Mouse (Mus musculus): ENCODE data around the gene Lctl. TPM values are rescaled to one million over a fixed set of nuclear protein-coding genes. Genes with fewer than 3 reads are reported as not detected.
A peak's percentile ranks its signal among the peaks of the same experiment; 100 is the strongest.
"Not testable (repeated sequence)": the region's sequence is repeated elsewhere in the genome, so short reads cannot be mapped to it uniquely, and the experiment has no call there.

Lctl gene
- polyA plus RNA-seq, 1 experiment, result not detected

GRCm38 (mm10) chr9:64110502-64110901, 6.4 kb upstream of the Lctl start:
- TF ChIP-seq FLI1 (IDR thresholded peaks at IDR 0.05; ENCODE audit: low read length) (no peak), GATA1 (IDR thresholded peaks at IDR 0.05; ENCODE audit: borderline replicate concordance, low read length) (no peak)
- Histone ChIP-seq H3K27me3 (replicated peaks) (peaks cover 14% of the 10 kb centered on the region), H3K9me3 (no peaks in the 10 kb centered on the region), H3K4me1 (peaks cover 12% of the 10 kb centered on the region), H3K4me3 (replicated peaks) (no peak overlapping the region), H3K36me3 (replicated peaks; ENCODE audit: low read length) (no peaks in the 10 kb centered on the region)

- peaks cover 14% of the 10 kb centered on the region for H3K4me1 ChIP-seq
- no peak overlapping the region for H3K4me3 ChIP-seq (replicated peaks)
- no peaks in the 10 kb centered on the region for H3K9me3 ChIP-seq
- no peaks in the 10 kb centered on the region for H3K36me3 ChIP-seq (replicated peaks; ENCODE audit: low read length)
- no peak for TF ChIP-seq GATA1 (IDR thresholded peaks at IDR 0.05; ENCODE audit: borderline replicate concordance, low read length)
- TF ChIP-seq FLI1 (IDR thresholded peaks at IDR 0.05; ENCODE audit: low read length), result no peak
- peaks cover 34% of the 10 kb centered on the region for H3K27me3 ChIP-seq (replicated peaks)
Observed at GRCm38 (mm10) chr9:64114646-64115045, 2.3 kb upstream of the Lctl start.

GRCm38 (mm10) chr9:64115756-64116155, 1.2 kb upstream of the Lctl start:
- TF ChIP-seq GATA1 (IDR thresholded peaks at IDR 0.05; ENCODE audit: borderline replicate concordance, low read length), result no peak
- no peak for TF ChIP-seq FLI1 (IDR thresholded peaks at IDR 0.05; ENCODE audit: low read length)
- no peaks in the 10 kb centered on the region for H3K9me3 ChIP-seq
- no peaks in the 10 kb centered on the region for H3K36me3 ChIP-seq (replicated peaks; ENCODE audit: low read length)
- peaks cover 20% of the 10 kb centered on the region for H3K4me1 ChIP-seq
- H3K27me3 ChIP-seq (replicated peaks), result peaks cover 34% of the 10 kb centered on the region
- H3K4me3 ChIP-seq (replicated peaks), result peak overlapping the region; percentile 50

- Histone ChIP-seq H3K27me3 (replicated peaks) (peaks cover 30% of the 10 kb centered on the region), H3K36me3 (replicated peaks; ENCODE audit: low read length) (no peaks in the 10 kb centered on the region), H3K4me1 (peaks cover 20% of the 10 kb centered on the region), H3K4me3 (replicated peaks) (no peak overlapping the region), H3K9me3 (no peaks in the 10 kb centered on the region; the same call in 1 of the 2 replicates)
- TF ChIP-seq FLI1 (IDR thresholded peaks at IDR 0.05; ENCODE audit: low read length) (no peak), GATA1 (IDR thresholded peaks at IDR 0.05; ENCODE audit: borderline replicate concordance, low read length) (no peak)
Observed at GRCm38 (mm10) chr9:64119898-64120297, 3.0 kb downstream of the Lctl start.

- H3K9me3 ChIP-seq, result no peaks in the 10 kb centered on the region; the same call in 1 of the 2 replicates
- H3K27me3 ChIP-seq (replicated peaks), result peaks cover 30% of the 10 kb centered on the region
- no peaks in the 10 kb centered on the region for H3K36me3 ChIP-seq (replicated peaks; ENCODE audit: low read length)
- TF ChIP-seq FLI1 (IDR thresholded peaks at IDR 0.05; ENCODE audit: low read length) (no peak), GATA1 (IDR thresholded peaks at IDR 0.05; ENCODE audit: borderline replicate concordance, low read length) (no peak)
- H3K4me3 ChIP-seq (replicated peaks), result peak overlapping the region; percentile 59
- peaks cover 16% of the 10 kb centered on the region for H3K4me1 ChIP-seq
Observed at GRCm38 (mm10) chr9:64120584-64121277, 3.8 kb downstream of the Lctl start.

- peaks cover 28% of the 10 kb centered on the region for H3K27me3 ChIP-seq (replicated peaks)
- no peak for TF ChIP-seq FLI1 (IDR thresholded peaks at IDR 0.05; ENCODE audit: low read length)
- TF ChIP-seq GATA1 (IDR thresholded peaks at IDR 0.05; ENCODE audit: borderline replicate concordance, low read length), result no peak
- peaks cover 15% of the 10 kb centered on the region for H3K4me1 ChIP-seq
- H3K36me3 ChIP-seq (replicated peaks; ENCODE audit: low read length), result no peaks in the 10 kb centered on the region
- H3K4me3 ChIP-seq (replicated peaks), result no peak overlapping the region
- H3K9me3 ChIP-seq, result peaks cover 8% of the 10 kb centered on the region
Observed at GRCm38 (mm10) chr9:64122601-64123000, 5.7 kb downstream of the Lctl start.

GRCm38 (mm10) chr9:64124846-64125245, 7.9 kb downstream of the Lctl start:
- not testable (repeated sequence) for H3K9me3 ChIP-seq; H3K4me3 ChIP-seq (replicated peaks); H3K36me3 ChIP-seq (replicated peaks; ENCODE audit: low read length)
- Histone ChIP-seq H3K27me3 (replicated peaks) (peaks cover 18% of the 10 kb centered on the region), H3K4me1 (peaks cover 14% of the 10 kb centered on the region)

- TF ChIP-seq FLI1 (IDR thresholded peaks at IDR 0.05; ENCODE audit: low read length) (no peak), GATA1 (IDR thresholded peaks at IDR 0.05; ENCODE audit: borderline replicate concordance, low read length) (no peak)
- Histone ChIP-seq H3K4me1 (peaks cover 11% of the 10 kb centered on the region), H3K36me3 (replicated peaks; ENCODE audit: low read length) (no peaks in the 10 kb centered on the region), H3K9me3 (peaks cover 8% of the 10 kb centered on the region), H3K27me3 (replicated peaks) (peaks cover 18% of the 10 kb centered on the region), H3K4me3 (replicated peaks) (no peak overlapping the region)
Observed at GRCm38 (mm10) chr9:64125307-64125706, 8.4 kb downstream of the Lctl start.

GRCm38 (mm10) chr9:64126121-64126520, 9.2 kb downstream of the Lctl start:
- Histone ChIP-seq H3K36me3 (replicated peaks; ENCODE audit: low read length) (no peaks in the 10 kb centered on the region), H3K4me3 (replicated peaks) (no peak overlapping the region), H3K27me3 (replicated peaks) (peaks cover 18% of the 10 kb centered on the region), H3K9me3 (peaks cover 8% of the 10 kb centered on the region), H3K4me1 (peaks cover 5% of the 10 kb centered on the region; the same call in 1 of the 2 replicates)
- TF ChIP-seq FLI1 (IDR thresholded peaks at IDR 0.05; ENCODE audit: low read length) (no peak), GATA1 (IDR thresholded peaks at IDR 0.05; ENCODE audit: borderline replicate concordance, low read length) (no peak)

- peaks cover 6% of the 10 kb centered on the region; the same call in 1 of the 2 replicates for H3K9me3 ChIP-seq
- peaks cover 12% of the 10 kb centered on the region for H3K36me3 ChIP-seq (replicated peaks; ENCODE audit: low read length)
- TF ChIP-seq FLI1 (IDR thresholded peaks at IDR 0.05; ENCODE audit: low read length) (no peak), GATA1 (IDR thresholded peaks at IDR 0.05; ENCODE audit: borderline replicate concordance, low read length) (no peak)
- H3K4me1 ChIP-seq, result no peaks in the 10 kb centered on the region; the same call in 1 of the 2 replicates
- H3K4me3 ChIP-seq (replicated peaks), result no peak overlapping the region
- peaks cover 7% of the 10 kb centered on the region for H3K27me3 ChIP-seq (replicated peaks)
Observed at GRCm38 (mm10) chr9:64131623-64132022, 14.7 kb downstream of the Lctl start.

- H3K4me1 ChIP-seq; H3K4me3 ChIP-seq (replicated peaks); H3K27me3 ChIP-seq (replicated peaks); H3K9me3 ChIP-seq: not testable (repeated sequence)
- H3K36me3 ChIP-seq (replicated peaks; ENCODE audit: low read length), result peaks cover 63% of the 10 kb centered on the region
Observed at GRCm38 (mm10) chr9:64138896-64139295, 21.9 kb downstream of the Lctl start.
